10 mouse cellular contexts compared by ENCODE assay signal in the genomic region with DNA sequence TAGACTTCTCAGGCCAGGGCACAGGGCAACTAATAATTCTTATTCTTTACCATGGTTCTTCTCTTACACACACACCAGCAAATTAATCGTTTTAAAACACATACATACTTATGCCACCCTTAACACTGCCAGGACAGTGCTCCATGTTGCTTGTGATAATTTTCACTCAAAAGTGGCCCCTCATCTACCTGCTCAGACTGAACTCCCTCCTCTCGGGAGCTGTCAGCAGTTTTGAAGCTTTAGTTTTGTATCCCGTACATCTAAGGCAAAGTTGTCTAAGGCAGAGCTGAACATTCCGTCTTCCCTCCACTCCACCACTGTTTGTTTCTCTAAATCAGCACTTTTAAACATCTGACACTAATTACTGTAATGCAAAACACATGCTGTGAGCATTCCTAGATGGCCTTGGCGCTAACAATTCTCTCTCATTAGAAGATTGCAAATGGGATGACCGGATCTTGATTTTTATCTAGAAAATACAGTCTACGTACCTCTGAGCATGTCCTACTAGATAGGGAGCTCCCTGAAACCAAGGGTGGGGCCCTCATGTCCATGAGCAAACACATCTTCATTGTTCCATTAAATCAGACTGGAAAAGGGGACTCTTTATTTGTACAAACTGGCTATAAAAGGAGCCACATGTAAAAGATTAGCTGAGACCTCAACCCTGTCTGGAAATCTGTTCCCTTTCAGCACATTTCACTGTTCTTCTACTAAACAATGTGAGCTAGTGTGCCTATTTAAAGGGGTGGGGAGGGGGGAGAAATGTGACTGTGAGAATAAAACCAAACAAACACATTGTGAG.
DNase-seq lines count a peak whose midpoint lies in the region; ATAC-seq and TF ChIP-seq lines count a peak whose summit lies in the region.
"Had no signal": no experiment of that assay in that cellular context is flagged by ENCODE, and none has a peak within 500 bp of the region (broad histone marks: within the 10 kb centered on the region; RNA-seq: fewer than 3 reads in every experiment).

No protein-coding gene starts in this region.

- DNase-seq in hindbrain, embryonic 11.5 days (ENCODE audit: low spot score): peak; percentile 23
- DNase-seq in brain, adult 2 months (ENCODE audit: low read depth, low spot score): peak; percentile 12
- no peak for DNase-seq in right cerebral cortex, adult 18-20 months
- no peak for DNase-seq in c-Kit-positive CD71-positive TER-119-positive erythroid progenitor cells, embryonic 14.5 days (ENCODE audit: low spot score)
- DNase-seq in layer of hippocampus, postnatal 36 days: no peak
- DNase-seq: heart, adult 11 months had no signal

- no peak for ATAC-seq in hindbrain, embryonic 11.5 days (ENCODE audit: low FRiP score)
- ATAC-seq in hindbrain, embryonic 12.5 days (ENCODE audit: low FRiP score): no peak
- ATAC-seq in limb, embryonic 13.5 days (ENCODE audit: low FRiP score, low read depth): peak; percentile 85
- ATAC-seq: Patski had no signal

- no peaks in the 10 kb centered on the region for H3K27me3 ChIP-seq in hindbrain, embryonic 11.5 days (ENCODE audit: control insufficient read depth, insufficient read depth, low read length)
- H3K27me3 ChIP-seq in hindbrain, embryonic 12.5 days: no peaks in the 10 kb centered on the region
- no peaks in the 10 kb centered on the region for H3K27me3 ChIP-seq in limb, embryonic 13.5 days
- H3K27me3 ChIP-seq: Patski had no signal

- no peak for TF ChIP-seq CTCF in embryonic fibroblast, embryonic 13.5 days (IDR thresholded peaks at IDR 0.05; ENCODE audit: borderline replicate concordance, insufficient read depth, low read length)

- WGBS in hindbrain, embryonic 11.5 days: 70% methylated on average over 7 of the region's 7 CpGs
- 61% methylated on average over 7 of the region's 7 CpGs for WGBS in hindbrain, embryonic 12.5 days
- 19% methylated on average over 7 of the region's 7 CpGs for WGBS in limb, embryonic 13.5 days

- no peak overlapping the region for H3K4me2 ChIP-seq in hindbrain, embryonic 11.5 days (replicated peaks; ENCODE audit: low read depth, low read length)
- H3K4me2 ChIP-seq in hindbrain, embryonic 12.5 days (replicated peaks): no peak overlapping the region
- H3K4me2 ChIP-seq in limb, embryonic 13.5 days (replicated peaks): peak overlapping the region; percentile 38

- H3K9me3 ChIP-seq in hindbrain, embryonic 11.5 days (ENCODE audit: control insufficient read depth, low read length): no peaks in the 10 kb centered on the region
- H3K9me3 ChIP-seq in hindbrain, embryonic 12.5 days (replicated peaks): no peaks in the 10 kb centered on the region
- no peaks in the 10 kb centered on the region for H3K9me3 ChIP-seq in limb, embryonic 13.5 days

- H3K4me1 ChIP-seq in hindbrain, embryonic 11.5 days (replicated peaks; ENCODE audit: control insufficient read depth, insufficient read depth, low read length): no peaks in the 10 kb centered on the region
- no peaks in the 10 kb centered on the region for H3K4me1 ChIP-seq in hindbrain, embryonic 12.5 days
- H3K4me1 ChIP-seq in embryonic fibroblast, embryonic 13.5 days (ENCODE audit: control insufficient read depth, insufficient read depth, low read length): peaks cover 5% of the 10 kb centered on the region
- H3K4me1 ChIP-seq in limb, embryonic 13.5 days: peaks cover 21% of the 10 kb centered on the region

- no peak overlapping the region for H3K9ac ChIP-seq in hindbrain, embryonic 11.5 days (ENCODE audit: low read depth, low read length)
- no peak overlapping the region for H3K9ac ChIP-seq in hindbrain, embryonic 12.5 days
- H3K9ac ChIP-seq in limb, embryonic 13.5 days: no peak overlapping the region

- no peak overlapping the region for H3K27ac ChIP-seq in hindbrain, embryonic 11.5 days (ENCODE audit: low read depth, low read length)
- H3K27ac ChIP-seq in hindbrain, embryonic 12.5 days: no peak overlapping the region
- peak overlapping the region; percentile 61 for H3K27ac ChIP-seq in embryonic fibroblast, embryonic 13.5 days (ENCODE audit: insufficient read depth, low read length)
- peak overlapping the region; percentile 79 for H3K27ac ChIP-seq in limb, embryonic 13.5 days

- no peak for TF ChIP-seq POLR2A in embryonic fibroblast, embryonic 13.5 days (IDR thresholded peaks at IDR 0.05; ENCODE audit: low read depth, low read length)

- H3K4me3 ChIP-seq in hindbrain, embryonic 11.5 days (ENCODE audit: low read depth, low read length): no peak overlapping the region
- H3K4me3 ChIP-seq in hindbrain, embryonic 12.5 days: no peak overlapping the region
- no peak overlapping the region for H3K4me3 ChIP-seq in embryonic fibroblast, embryonic 13.5 days (ENCODE audit: insufficient read depth, low read length)
- no peak overlapping the region for H3K4me3 ChIP-seq in limb, embryonic 13.5 days

- no peaks in the 10 kb centered on the region for H3K36me3 ChIP-seq in hindbrain, embryonic 11.5 days (ENCODE audit: control insufficient read depth, insufficient read depth, low read length)
- H3K36me3 ChIP-seq in hindbrain, embryonic 12.5 days: no peaks in the 10 kb centered on the region
- H3K36me3 ChIP-seq in limb, embryonic 13.5 days: no peaks in the 10 kb centered on the region

Comparison
In these comparisons a context has a peak if more than half of its experiments do, and no peak if none do; other contexts are left out.
1. DNase-seq: peak in hindbrain, embryonic 11.5 days (single experiment) and brain, adult 2 months (single experiment); none in right cerebral cortex, adult 18-20 months (single experiment), c-Kit-positive CD71-positive TER-119-positive erythroid progenitor cells, embryonic 14.5 days (single experiment) and layer of hippocampus, postnatal 36 days (0 of 2).
2. H3K27ac ChIP-seq: peak in embryonic fibroblast, embryonic 13.5 days (single experiment) and limb, embryonic 13.5 days (single experiment); none in hindbrain, embryonic 11.5 days (single experiment) and hindbrain, embryonic 12.5 days (single experiment).